Mouse (Mus musculus): Measurements from ENCODE around the gene Snph. TPM values are rescaled to one million over a fixed set of nuclear protein-coding genes. Genes with fewer than 3 reads are reported as not detected.

The Snph gene
- total and polyA plus RNA-seq, 2 experiments from 2014 or later = 18.3 to 39.6 TPM

GRCm38 (mm10) chr2:151575699-151576389, 56.5 kb downstream of the Snph start:
- TF ChIP-seq CTCF (IDR thresholded peaks at IDR 0.05; ENCODE audit: low read depth) = no peak
- peak overlapping the region; percentile 91 for H3K27ac ChIP-seq (ENCODE audit: low read depth, low read length)
- H3K9ac ChIP-seq = peak overlapping the region; percentile 62
- peaks cover 11% of the 10 kb centered on the region; the same call in 1 of the 2 replicates for H3K4me1 ChIP-seq (ENCODE audit: insufficient read depth)
- no peaks in the 10 kb centered on the region for H3K9me3 ChIP-seq (ENCODE audit: low read length)
- ATAC-seq (peak; percentile 99), DNase-seq (peak; percentile 95)
- 1% methylated on average over 38 of the region's 38 CpGs for WGBS
- peak overlapping the region; percentile 41 for H3K4me3 ChIP-seq (ENCODE audit: low read depth, low read length)
- H3K27me3 ChIP-seq (ENCODE audit: insufficient read depth, low read length) = no peaks in the 10 kb centered on the region
- no peaks in the 10 kb centered on the region for H3K36me3 ChIP-seq (ENCODE audit: insufficient read depth)
- peak overlapping the region; percentile 73 for H3K4me2 ChIP-seq (ENCODE audit: low read depth)

- TF ChIP-seq CTCF (IDR thresholded peaks at IDR 0.05; ENCODE audit: low read depth) = peak; percentile 66
- Histone ChIP-seq H3K9me3 (ENCODE audit: low read length) (no peaks in the 10 kb centered on the region), H3K9ac (peak overlapping the region; percentile 62), H3K4me1 (ENCODE audit: insufficient read depth) (peaks cover 11% of the 10 kb centered on the region; the same call in 1 of the 2 replicates), H3K27ac (ENCODE audit: low read depth, low read length) (peak overlapping the region; percentile 91), H3K36me3 (ENCODE audit: insufficient read depth) (no peaks in the 10 kb centered on the region), H3K27me3 (ENCODE audit: insufficient read depth, low read length) (no peaks in the 10 kb centered on the region), H3K4me2 (ENCODE audit: low read depth) (peak overlapping the region; percentile 73), H3K4me3 (ENCODE audit: low read depth, low read length) (peak overlapping the region; percentile 41)
- ATAC-seq (no peak), DNase-seq (peak; percentile 61)
- 20% methylated on average over 7 of the region's 7 CpGs for WGBS
These were observed 57.2 kb downstream of the Snph start for GRCm38 (mm10) chr2:151575119-151575698.

GRCm38 (mm10) chr2:151574607-151575006, 57.8 kb downstream of the Snph start:
- DNase-seq (no peak), ATAC-seq (no peak)
- Histone ChIP-seq H3K4me3 (ENCODE audit: low read depth, low read length) (no peak overlapping the region), H3K27ac (ENCODE audit: low read depth, low read length) (no peak overlapping the region), H3K9ac (no peak overlapping the region), H3K4me2 (ENCODE audit: low read depth) (no peak overlapping the region), H3K4me1 (ENCODE audit: insufficient read depth) (peaks cover 11% of the 10 kb centered on the region; the same call in 1 of the 2 replicates), H3K36me3 (ENCODE audit: insufficient read depth) (no peaks in the 10 kb centered on the region), H3K27me3 (ENCODE audit: insufficient read depth, low read length) (no peaks in the 10 kb centered on the region), H3K9me3 (ENCODE audit: low read length) (no peaks in the 10 kb centered on the region)
- TF ChIP-seq CTCF (IDR thresholded peaks at IDR 0.05; ENCODE audit: low read depth) = no peak
- WGBS = 65% methylated on average over 5 of the region's 5 CpGs

GRCm38 (mm10) chr2:151573667-151574066, 58.7 kb downstream of the Snph start:
- Histone ChIP-seq H3K4me3 (ENCODE audit: low read depth, low read length) (no peak overlapping the region), H3K4me1 (ENCODE audit: insufficient read depth) (peaks cover 11% of the 10 kb centered on the region; the same call in 1 of the 2 replicates), H3K9me3 (ENCODE audit: low read length) (no peaks in the 10 kb centered on the region), H3K27ac (ENCODE audit: low read depth, low read length) (no peak overlapping the region), H3K9ac (no peak overlapping the region), H3K27me3 (ENCODE audit: insufficient read depth, low read length) (no peaks in the 10 kb centered on the region), H3K4me2 (ENCODE audit: low read depth) (no peak overlapping the region), H3K36me3 (ENCODE audit: insufficient read depth) (no peaks in the 10 kb centered on the region)
- ATAC-seq (no peak), DNase-seq (no peak)
- no peak for TF ChIP-seq CTCF (IDR thresholded peaks at IDR 0.05; ENCODE audit: low read depth)
- WGBS = 60% methylated on average over 3 of the region's 3 CpGs

DNA sequence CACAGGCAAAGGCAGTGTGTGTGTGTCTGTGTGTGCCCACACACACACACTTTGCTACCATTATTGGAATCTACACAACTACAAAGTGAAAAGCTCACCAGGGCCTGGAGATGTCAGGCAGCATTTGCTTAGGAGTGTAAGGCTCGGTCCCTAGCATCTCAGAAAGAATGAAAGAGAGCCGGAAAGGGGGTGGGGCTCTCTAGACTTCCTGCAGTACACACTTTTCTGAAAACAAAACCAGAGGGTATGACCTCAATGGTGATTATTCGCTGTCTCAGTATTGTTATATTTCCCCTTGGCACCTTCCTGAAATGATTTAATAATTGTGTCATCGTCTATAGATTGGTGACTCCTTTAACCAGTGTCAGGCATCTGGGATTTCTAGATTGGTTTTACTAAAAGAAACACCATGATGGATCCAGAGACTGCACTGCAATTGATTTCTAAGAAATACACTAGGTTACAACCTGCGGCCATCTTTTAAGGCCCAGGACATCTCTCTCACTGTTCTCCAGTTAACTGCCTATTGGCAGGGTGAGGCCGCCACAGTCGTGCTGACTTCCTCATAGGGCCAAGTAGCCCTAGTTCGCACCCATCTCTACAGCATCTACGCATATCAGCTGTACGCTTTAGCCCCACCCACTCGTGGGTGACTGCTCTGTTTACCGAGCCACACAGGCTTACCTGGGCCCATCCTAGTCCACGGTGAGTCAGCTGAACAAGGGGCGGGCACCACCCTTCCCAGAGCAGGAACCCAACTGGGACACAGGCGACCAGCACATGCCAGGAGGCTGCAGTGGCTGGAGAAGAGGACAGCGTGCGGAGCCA, 60.3 kb downstream of the Snph start, which contains the start of gene Sdcbp2:
TSS of gene Sdcbp2 (plus strand) at position 750 of the 828 bp plus-strand sequence.
- H3K4me1 ChIP-seq (ENCODE audit: insufficient read depth) = peaks cover 11% of the 10 kb centered on the region; the same call in 1 of the 2 replicates
- no peak for TF ChIP-seq CTCF (IDR thresholded peaks at IDR 0.05; ENCODE audit: low read depth)
- no peak within 1 kb of the TSS for H3K4me3 ChIP-seq (ENCODE audit: low read depth, low read length)
- no peak for ATAC-seq
- no peak within 1 kb of the TSS for H3K27ac ChIP-seq (ENCODE audit: low read depth, low read length)
- no peak within 1 kb of the TSS for H3K4me2 ChIP-seq (ENCODE audit: low read depth)
- no peaks in the 10 kb centered on the region for H3K9me3 ChIP-seq (ENCODE audit: low read length)
- no peak within 1 kb of the TSS for H3K9ac ChIP-seq
- H3K27me3 ChIP-seq (ENCODE audit: insufficient read depth, low read length) = no peaks in the 10 kb centered on the region
- H3K36me3 ChIP-seq (ENCODE audit: insufficient read depth) = no peaks in the 10 kb centered on the region
- DNase-seq = no peak
- 74% methylated on average over 17 of the region's 17 CpGs for WGBS

DNA sequence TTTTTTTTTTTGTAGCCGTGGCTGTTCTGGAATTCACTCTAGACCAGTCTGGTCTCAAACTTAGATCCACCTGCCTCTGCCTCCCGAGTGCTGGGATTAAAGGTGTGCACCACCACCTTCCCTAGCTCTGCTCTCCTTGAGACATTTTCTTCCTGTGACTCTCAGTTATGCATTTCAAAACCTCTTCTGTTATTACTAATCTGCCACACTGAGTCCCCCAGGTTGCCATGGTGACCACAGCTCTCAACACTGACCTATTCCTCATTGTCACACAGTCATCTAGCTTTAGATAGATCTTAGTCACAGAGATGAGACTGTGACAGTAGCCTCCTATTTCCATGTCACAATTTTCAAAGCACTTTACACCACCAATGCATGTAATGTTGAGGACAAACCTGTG, 62.9 kb downstream of the Snph start:
- Histone ChIP-seq H3K9ac (no peak overlapping the region), H3K36me3 (ENCODE audit: insufficient read depth) (peaks cover 8% of the 10 kb centered on the region; the same call in 1 of the 2 replicates), H3K27me3 (ENCODE audit: insufficient read depth, low read length) (no peaks in the 10 kb centered on the region), H3K4me3 (ENCODE audit: low read depth, low read length) (no peak overlapping the region), H3K4me1 (ENCODE audit: insufficient read depth) (no peaks in the 10 kb centered on the region), H3K9me3 (ENCODE audit: low read length) (no peaks in the 10 kb centered on the region), H3K4me2 (ENCODE audit: low read depth) (no peak overlapping the region), H3K27ac (ENCODE audit: low read depth, low read length) (no peak overlapping the region)
- ATAC-seq (no peak), DNase-seq (no peak)
- no peak for TF ChIP-seq CTCF (IDR thresholded peaks at IDR 0.05; ENCODE audit: low read depth)
- WGBS = 74% methylated on average over 2 of the region's 2 CpGs
